Mouse (Mus musculus): ENCODE data around the gene Myog.

DNA sequence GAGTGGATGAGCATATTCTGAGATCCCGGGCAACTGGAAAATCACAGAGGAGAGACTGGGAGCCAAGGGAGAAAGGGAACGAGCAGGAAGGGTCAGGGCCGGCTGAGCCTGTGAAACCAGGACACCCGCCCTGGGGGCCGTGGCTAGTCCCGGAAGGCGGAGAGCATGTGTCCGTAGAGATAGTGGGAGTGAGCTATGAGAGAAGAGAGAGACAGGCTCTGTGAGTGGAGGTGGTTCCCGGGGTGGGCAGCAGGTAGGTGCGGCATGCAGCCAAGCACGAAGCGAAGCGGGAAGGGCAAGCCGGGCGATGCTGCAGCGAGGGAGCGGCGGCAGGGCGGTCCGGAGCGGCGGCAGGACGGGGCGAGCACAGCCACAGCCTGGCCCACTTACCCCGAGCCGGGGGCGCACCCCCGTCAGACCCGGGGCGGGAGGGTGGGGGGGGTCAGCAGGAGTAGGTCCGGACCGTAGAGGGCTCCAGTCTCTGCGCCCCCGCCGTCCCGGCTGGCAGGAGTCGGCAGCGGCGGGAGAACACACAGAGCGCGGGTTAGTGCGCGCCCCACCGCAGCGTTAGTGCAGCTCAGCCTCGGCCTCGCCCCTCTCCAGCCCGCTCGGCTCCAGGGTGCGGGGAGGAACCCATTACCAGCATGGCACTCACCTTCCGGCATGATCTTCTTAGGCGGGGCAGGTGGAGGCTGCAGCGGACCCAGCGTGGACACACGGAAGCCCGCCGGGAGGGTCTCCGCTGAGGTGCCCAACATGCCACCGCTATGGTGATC, 9.0 kb downstream of the Myog start:
- no peak for TF ChIP-seq POLR2A (IDR thresholded peaks at IDR 0.05; ENCODE audit: borderline replicate concordance, insufficient read depth, low read length)
- no peak for TF ChIP-seq CTCF (IDR thresholded peaks at IDR 0.05; ENCODE audit: borderline replicate concordance, insufficient read depth, low read depth, low read length)
